Mouse (Mus musculus): Measurements from ENCODE around the gene Rbm4b.

- TF ChIP-seq CTCF (IDR thresholded peaks at IDR 0.05; ENCODE audit: insufficient read depth, low read length) (no peak), POLR2A (IDR thresholded peaks at IDR 0.05; ENCODE audit: borderline replicate concordance, extremely low read depth, low read depth, low read length) (no peak)
Measured at GRCm38 (mm10) chr19:4716756-4717155, 39.5 kb upstream of the Rbm4b start.
